Mouse (Mus musculus) stomach, embryonic 16.5 days (tissue): ENCODE results near the gene Baz2a. TPM values are rescaled to one million over a fixed set of nuclear protein-coding genes. Genes with fewer than 3 reads are reported as not detected.
A peak's percentile ranks its signal among the peaks of the same experiment; 100 is the strongest.
"Not testable (repeated sequence)": the region's sequence is repeated elsewhere in the genome, so short reads cannot be mapped to it uniquely, and the experiment has no call there.

Experiments used
- ATAC-seq: fragments of 200-750 bp; cut with Nextera tagmentation; 2 replicates; pipeline ENCODE4 v1.8.0; 2017; ENCODE audit warnings: moderate number of reproducible peaks, moderate TSS enrichment; ENCODE audit not compliant: insufficient read depth, low FRiP score
- H3K27ac ChIP-seq: fragments of 300-500 bp; sonication (generic); 2 replicates; pipeline ENCODE4 v1.5.1; 2014; ENCODE audit warnings: low read length
- H3K27me3 ChIP-seq: fragments of 300-500 bp; sonication (generic); 2 replicates; pipeline ENCODE4 v1.6.1; 2014; ENCODE audit warnings: low read length, control low read depth, mixed read lengths; ENCODE audit not compliant: control insufficient read depth, insufficient read depth
- H3K36me3 ChIP-seq: fragments of 300-500 bp; sonication (generic); 2 replicates; pipeline ENCODE4 v1.6.1; 2014; ENCODE audit warnings: low read length; ENCODE audit not compliant: control insufficient read depth, insufficient read depth
- H3K4me1 ChIP-seq: fragments of 300-500 bp; sonication (generic); 2 replicates; pipeline ENCODE4 v1.6.1; 2014; ENCODE audit warnings: low read length, control low read depth, mixed read lengths; ENCODE audit not compliant: control insufficient read depth, insufficient read depth
- H3K4me2 ChIP-seq: fragments of 300-500 bp; sonication (generic); 2 replicates; pipeline ENCODE4 v1.6.1; 2014; ENCODE audit warnings: low read depth, low read length, mixed read lengths
- H3K4me3 ChIP-seq: fragments of 300-500 bp; sonication (generic); replicated peaks from 2 replicates; pipeline ENCODE4 v1.5.1; 2014; ENCODE audit warnings: mild to moderate bottlenecking, low read length
- H3K9ac ChIP-seq: fragments of 300-500 bp; sonication (generic); 2 replicates; pipeline ENCODE4 v1.6.1; 2014; ENCODE audit warnings: low read length
- H3K9me3 ChIP-seq: fragments of 300-500 bp; sonication (generic); replicated peaks from 2 replicates; pipeline ENCODE4 v1.6.1; 2016; ENCODE audit warnings: low read length, control low read depth; ENCODE audit not compliant: control insufficient read depth
- WGBS: fragments of 180-500 bp; shearing (Covaris S2); extraction: QIAGEN DNeasy Blood & Tissue Kit; methylation state at CpG from one replicate; pipeline ENCODE4 v1.1.7; 2014; 5-methylcytosine and 5-hydroxymethylcytosine counted together
- polyA plus RNA-seq: library from polyadenylated mRNA; unstranded; fragments of >200 nt; fragmentation: Nextera tagmentation; extraction: Ambion mirVana; gene quantifications from 2 replicates; pipeline ENCODE4 v1.2.1, GENCODE M21; 2015

The Baz2a gene
- polyA plus RNA-seq, 1 experiment from 2014 or later, result 8.3 TPM

GRCm38 (mm10) chr10:128078269-128078668, 13.1 kb upstream of the Baz2a start:
- WGBS, result 79% methylated on average over 5 of the region's 5 CpGs
- H3K9ac ChIP-seq, ATAC-seq, H3K27me3 ChIP-seq, H3K4me1 ChIP-seq, H3K36me3 ChIP-seq, H3K9me3 ChIP-seq, H3K4me2 ChIP-seq, H3K4me3 ChIP-seq, H3K27ac ChIP-seq: not testable (repeated sequence)

- 83% methylated on average over 1 of the region's 1 CpGs for WGBS
- Histone ChIP-seq H3K27me3 (no peaks in the 10 kb centered on the region), H3K9ac (no peak overlapping the region), H3K4me1 (peaks cover 13% of the 10 kb centered on the region), H3K4me2 (no peak overlapping the region), H3K9me3 (no peaks in the 10 kb centered on the region), H3K36me3 (peaks cover 11% of the 10 kb centered on the region; the same call in 1 of the 2 replicates), H3K4me3 (no peak overlapping the region), H3K27ac (no peak overlapping the region)
- ATAC-seq, result no peak
Observed at GRCm38 (mm10) chr10:128080496-128080895, 10.9 kb upstream of the Baz2a start.

GRCm38 (mm10) chr10:128081807-128082476, 9.4 kb upstream of the Baz2a start:
- Histone ChIP-seq H3K27me3 (no peaks in the 10 kb centered on the region), H3K9ac (peak overlapping the region; percentile 81), H3K9me3 (no peaks in the 10 kb centered on the region), H3K36me3 (peaks cover 20% of the 10 kb centered on the region; the same call in 1 of the 2 replicates), H3K27ac (peak overlapping the region; percentile 80; the same call in 1 of the 2 replicates), H3K4me3 (peak overlapping the region; percentile 67), H3K4me1 (peaks cover 13% of the 10 kb centered on the region), H3K4me2 (peak overlapping the region; percentile 74)
- WGBS, result 57% methylated on average over 6 of the region's 6 CpGs
- ATAC-seq, result no peak

GRCm38 (mm10) chr10:128082477-128082808, 8.9 kb upstream of the Baz2a start:
- Histone ChIP-seq H3K9me3 (no peaks in the 10 kb centered on the region), H3K4me1 (peaks cover 13% of the 10 kb centered on the region), H3K36me3 (peaks cover 20% of the 10 kb centered on the region), H3K27me3 (no peaks in the 10 kb centered on the region), H3K4me2 (peak overlapping the region; percentile 74), H3K9ac (peak overlapping the region; percentile 81), H3K4me3 (peak overlapping the region; percentile 67), H3K27ac (peak overlapping the region; percentile 80)
- no peak for ATAC-seq
- 6% methylated on average over 9 of the region's 9 CpGs for WGBS

- under 1% methylated on average over 34 of the region's 34 CpGs for whole genome bisulfite sequencing
- Histone ChIP-seq H3K36me3 (peaks cover 25% of the 10 kb centered on the region), H3K9ac (peak within 1 kb of the TSS; percentile 92), H3K27ac (peak within 1 kb of the TSS; percentile 80), H3K9me3 (no peaks in the 10 kb centered on the region), H3K27me3 (no peaks in the 10 kb centered on the region), H3K4me3 (peak within 1 kb of the TSS; percentile 82), H3K4me2 (peak within 1 kb of the TSS; percentile 74), H3K4me1 (peaks cover 13% of the 10 kb centered on the region)
- peak; percentile 99 for ATAC-seq
Observed at GRCm38 (mm10) chr10:128082880-128083421, 8.4 kb upstream of the Baz2a start, which contains the start of gene Atp5b. TSS of gene Atp5b (plus strand) at chr10:128083273.

GRCm38 (mm10) chr10:128083688-128084087, 7.7 kb upstream of the Baz2a start:
- WGBS, result under 1% methylated on average over 22 of the region's 22 CpGs
- Histone ChIP-seq H3K4me2 (peak overlapping the region; percentile 67), H3K4me1 (peaks cover 13% of the 10 kb centered on the region), H3K27ac (peak overlapping the region; percentile 79), H3K9me3 (no peaks in the 10 kb centered on the region), H3K36me3 (peaks cover 32% of the 10 kb centered on the region), H3K9ac (peak overlapping the region; percentile 92), H3K27me3 (no peaks in the 10 kb centered on the region), H3K4me3 (peak overlapping the region; percentile 82)
- no peak for ATAC-seq

GRCm38 (mm10) chr10:128084160-128084559, 7.2 kb upstream of the Baz2a start:
- H3K9ac ChIP-seq, result peak overlapping the region; percentile 92

GRCm38 (mm10) chr10:128086391-128086790, 5.0 kb upstream of the Baz2a start:
- no peak overlapping the region for H3K4me3 ChIP-seq
- peaks cover 45% of the 10 kb centered on the region for H3K36me3 ChIP-seq
- ATAC-seq, result no peak
- H3K9me3 ChIP-seq, result no peaks in the 10 kb centered on the region
- H3K27me3 ChIP-seq, result no peaks in the 10 kb centered on the region
- H3K4me2 ChIP-seq, result no peak overlapping the region
- 74% methylated on average over 6 of the region's 6 CpGs for WGBS
- peaks cover 16% of the 10 kb centered on the region for H3K4me1 ChIP-seq
- no peak overlapping the region for H3K9ac ChIP-seq
- H3K27ac ChIP-seq, result no peak overlapping the region

More at GRCm38 (mm10) chr10:128084160-128084559, 7.2 kb upstream of the Baz2a start:
- Histone ChIP-seq H3K27ac (peak overlapping the region; percentile 79), H3K36me3 (peaks cover 35% of the 10 kb centered on the region), H3K9me3 (no peaks in the 10 kb centered on the region), H3K4me3 (peak overlapping the region; percentile 82), H3K4me1 (peaks cover 13% of the 10 kb centered on the region), H3K27me3 (no peaks in the 10 kb centered on the region), H3K4me2 (peak overlapping the region; percentile 67)
- 2% methylated on average over 3 of the region's 3 CpGs for WGBS
- no peak for ATAC-seq

- H3K9ac ChIP-seq, H3K4me2 ChIP-seq, H3K9me3 ChIP-seq, H3K27me3 ChIP-seq, ATAC-seq, H3K27ac ChIP-seq, H3K4me3 ChIP-seq: not testable (repeated sequence)
- WGBS, result 71% methylated on average over 2 of the region's 2 CpGs
- Histone ChIP-seq H3K4me1 (peaks cover 20% of the 10 kb centered on the region), H3K36me3 (peaks cover 45% of the 10 kb centered on the region)
Observed at GRCm38 (mm10) chr10:128087216-128087615, 4.2 kb upstream of the Baz2a start.
